Mouse (Mus musculus): ENCODE data around the gene Noxo1.
"Not testable (repeated sequence)": the region's sequence is repeated elsewhere in the genome, so short reads cannot be mapped to it uniquely, and the experiment has no call there.

DNA sequence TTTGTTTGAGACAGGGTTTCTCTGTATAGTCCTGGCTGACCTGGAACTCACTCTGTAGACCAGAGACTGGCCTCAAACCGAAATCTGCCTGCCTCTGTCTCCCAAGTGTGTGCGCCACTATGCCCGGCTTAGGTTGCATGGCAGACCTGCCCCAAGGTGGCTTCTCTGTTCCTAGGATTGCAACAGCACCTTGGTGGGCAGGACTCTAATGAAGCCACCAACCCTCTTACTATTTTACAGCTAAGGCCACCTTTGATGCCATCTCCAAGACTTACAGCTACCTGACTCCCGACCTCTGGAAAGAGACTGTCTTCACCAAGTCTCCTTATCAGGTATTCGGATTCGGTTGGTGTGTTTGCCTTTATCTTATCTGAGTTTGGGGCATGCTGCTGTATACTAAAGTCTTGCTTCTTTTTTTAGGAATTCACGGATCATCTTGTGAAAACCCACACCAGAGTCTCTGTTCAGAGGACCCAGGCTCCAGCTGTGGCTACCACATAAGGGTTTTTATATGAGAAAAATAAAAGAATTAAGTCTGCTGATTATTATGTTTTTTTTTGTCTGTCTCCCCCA lies 25.4 kb downstream of the Noxo1 start:
- TF ChIP-seq POLR2A (IDR thresholded peaks at IDR 0.05; ENCODE audit: borderline replicate concordance, extremely low read depth, insufficient read depth, insufficient read length, poor library complexity, severe bottlenecking); CTCF (IDR thresholded peaks at IDR 0.05; ENCODE audit: borderline replicate concordance, extremely low read depth, insufficient read depth, insufficient read length): not testable (repeated sequence)
